ENCODE assay signal across 13 mouse cellular contexts in genomic region chr8:125887549-125887948, GRCm38 (mm10). TPM values are rescaled to one million over a fixed set of nuclear protein-coding genes. Genes with fewer than 3 reads are reported as not detected.
"Had no signal": no experiment of that assay in that cellular context is flagged by ENCODE, and none has a peak within 500 bp of the region (broad histone marks: within the 10 kb centered on the region; RNA-seq: fewer than 3 reads in every experiment).

No protein-coding gene starts in this region.

- H3K27ac ChIP-seq: intestine, embryonic 15.5 days; layer of hippocampus, adult 2 months; limb, embryonic 12.5 days; liver, embryonic 13.5 days; lung, embryonic 15.5 days; macrophage; midbrain, embryonic 10.5 days had no signal

- H3K4me3 ChIP-seq: intestine, embryonic 15.5 days; layer of hippocampus, adult 2 months; limb, embryonic 12.5 days; liver, embryonic 13.5 days; lung, embryonic 15.5 days; midbrain, embryonic 10.5 days had no signal

- H3K9me3 ChIP-seq: intestine, embryonic 15.5 days; limb, embryonic 12.5 days; liver, embryonic 13.5 days; midbrain, embryonic 10.5 days had no signal

- H3K4me1 ChIP-seq: intestine, embryonic 15.5 days; limb, embryonic 12.5 days; liver, embryonic 13.5 days; lung, embryonic 15.5 days had no signal

- DNase-seq: liver; liver, embryonic 13.5 days; liver, postnatal 0 days; lung, postnatal 14 days; midbrain, embryonic 14.5 days; thymus, adult 18-20 months; thymus, postnatal 25 days had no signal

- ATAC-seq: intestine, embryonic 15.5 days; liver, postnatal 0 days had no signal

- H3K4me2 ChIP-seq: intestine, embryonic 15.5 days; limb, embryonic 12.5 days; liver, embryonic 13.5 days; lung, embryonic 15.5 days had no signal

- H3K9ac ChIP-seq: intestine, embryonic 15.5 days; limb, embryonic 12.5 days; liver, embryonic 13.5 days; liver, postnatal 0 days; lung, embryonic 15.5 days had no signal

- H3K36me3 ChIP-seq: intestine, embryonic 15.5 days; limb, embryonic 12.5 days; liver, embryonic 13.5 days; lung, embryonic 15.5 days; midbrain, embryonic 10.5 days had no signal

- H3K27me3 ChIP-seq: intestine, embryonic 15.5 days; liver, embryonic 13.5 days; lung, embryonic 15.5 days had no signal

RNA-seq across cellular contexts. Expression of gene Pcnx2, which starts 10.6 kb away (rescaled TPM):
- polyA plus RNA-seq: macrophage had no signal

RNA-seq across cellular contexts. Expression of gene Map3k21, which starts 22.7 kb away (rescaled TPM):
- polyA plus RNA-seq: macrophage; midbrain, embryonic 10.5 days had no signal
